Mouse (Mus musculus) spleen, adult 2 months (tissue): Measurements from ENCODE around the gene Zbtb42.
A peak's percentile ranks its signal among the peaks of the same experiment; 100 is the strongest.

Experiments used
- CTCF ChIP-seq: fragments of 200-500 bp; IDR thresholded peaks from 2 replicates; pipeline ENCODE4 v1.5.1; 2011; ENCODE audit warnings: mild to moderate bottlenecking, inconsistent platforms; ENCODE audit not compliant: insufficient read depth, insufficient read length, insufficient replicate concordance; ENCODE audit errors: extremely low read depth
- POLR2A ChIP-seq: fragments of 200-500 bp; IDR thresholded peaks from 2 replicates; pipeline ENCODE4 v1.6.1; 2011; ENCODE audit warnings: low read depth, low read length, inconsistent platforms

- TF ChIP-seq CTCF (no peak), POLR2A (peak; percentile 10; the same call in 1 of the 2 replicates)
Measured at GRCm38 (mm10) chr12:112674132-112675011, 4.3 kb upstream of the Zbtb42 start, which contains the start of gene Akt1.
